Mouse (Mus musculus): ENCODE data around the gene Mafg. TPM values are rescaled to one million over a fixed set of nuclear protein-coding genes. Genes with fewer than 3 reads are reported as not detected.
"Not testable (repeated sequence)": the region's sequence is repeated elsewhere in the genome, so short reads cannot be mapped to it uniquely, and the experiment has no call there.

The Mafg gene
- 19.5 and 22.1 TPM in 2 replicates for polyA plus RNA-seq (2015; fragmentation: Nextera tagmentation; extraction: Ambion mirVana)

- 10% methylated on average over 58 of the region's 58 CpGs for WGBS
- peak within 1 kb of the TSS; percentile 99 for H3K9ac ChIP-seq (ENCODE audit: low read length)
- peak within 1 kb of the TSS; percentile 96 for H3K27ac ChIP-seq (ENCODE audit: low read length)
- H3K9me3 ChIP-seq (replicated peaks; ENCODE audit: control insufficient read depth, low read length), result no peaks in the 10 kb centered on the region
- peaks cover 5% of the 10 kb centered on the region; the same call in 1 of the 2 replicates for H3K36me3 ChIP-seq (ENCODE audit: control insufficient read depth, insufficient read depth, low read length)
- no peaks in the 10 kb centered on the region for H3K27me3 ChIP-seq (ENCODE audit: control insufficient read depth, insufficient read depth, low read length)
- peak within 1 kb of the TSS; percentile 91 for H3K4me3 ChIP-seq (replicated peaks; ENCODE audit: low read length)
- peak; percentile 90 for ATAC-seq (ENCODE audit: insufficient read depth, low FRiP score)
- H3K4me1 ChIP-seq (ENCODE audit: control insufficient read depth, insufficient read depth, low read length), result peaks cover 39% of the 10 kb centered on the region
- peak within 1 kb of the TSS; percentile 82 for H3K4me2 ChIP-seq (ENCODE audit: low read depth, low read length)
These were observed at the start of gene Mafg for GRCm38 (mm10) chr11:120633520-120634343. Mafg (minus strand) TSS chr11:120633600.

- Histone ChIP-seq H3K4me2 (ENCODE audit: low read depth, low read length) (no peak overlapping the region), H3K9ac (ENCODE audit: low read length) (no peak overlapping the region), H3K27me3 (ENCODE audit: control insufficient read depth, insufficient read depth, low read length) (no peaks in the 10 kb centered on the region), H3K4me1 (ENCODE audit: control insufficient read depth, insufficient read depth, low read length) (peaks cover 14% of the 10 kb centered on the region), H3K27ac (ENCODE audit: low read length) (no peak overlapping the region), H3K36me3 (ENCODE audit: control insufficient read depth, insufficient read depth, low read length) (no peaks in the 10 kb centered on the region; the same call in 1 of the 2 replicates), H3K4me3 (replicated peaks; ENCODE audit: low read length) (no peak overlapping the region), H3K9me3 (replicated peaks; ENCODE audit: control insufficient read depth, low read length) (no peaks in the 10 kb centered on the region)
- WGBS, result 93% methylated on average over 5 of the region's 5 CpGs
- no peak for ATAC-seq (ENCODE audit: insufficient read depth, low FRiP score)
These were observed 49.3 kb upstream of the Mafg start for GRCm38 (mm10) chr11:120682683-120683082.

GRCm38 (mm10) chr11:120679909-120680308, 46.5 kb upstream of the Mafg start:
- Histone ChIP-seq H3K27me3 (ENCODE audit: control insufficient read depth, insufficient read depth, low read length) (no peaks in the 10 kb centered on the region), H3K36me3 (ENCODE audit: control insufficient read depth, insufficient read depth, low read length) (no peaks in the 10 kb centered on the region; the same call in 1 of the 2 replicates), H3K9ac (ENCODE audit: low read length) (no peak overlapping the region), H3K4me1 (ENCODE audit: control insufficient read depth, insufficient read depth, low read length) (no peaks in the 10 kb centered on the region), H3K4me3 (replicated peaks; ENCODE audit: low read length) (no peak overlapping the region), H3K27ac (ENCODE audit: low read length) (no peak overlapping the region), H3K9me3 (replicated peaks; ENCODE audit: control insufficient read depth, low read length) (no peaks in the 10 kb centered on the region), H3K4me2 (ENCODE audit: low read depth, low read length) (no peak overlapping the region)
- 75% methylated on average over 3 of the region's 3 CpGs for WGBS
- 0 out of 2 replicates have a peak, but pooled peaks have one; percentile 31 for ATAC-seq (ENCODE audit: insufficient read depth, low FRiP score)

GRCm38 (mm10) chr11:120676951-120677350, 43.6 kb upstream of the Mafg start:
- no peak overlapping the region for H3K4me2 ChIP-seq (ENCODE audit: low read depth, low read length)
- peaks cover 7% of the 10 kb centered on the region for H3K4me1 ChIP-seq (ENCODE audit: control insufficient read depth, insufficient read depth, low read length)
- H3K9ac ChIP-seq (ENCODE audit: low read length), result no peak overlapping the region
- no peaks in the 10 kb centered on the region; the same call in 1 of the 2 replicates for H3K36me3 ChIP-seq (ENCODE audit: control insufficient read depth, insufficient read depth, low read length)
- H3K27me3 ChIP-seq (ENCODE audit: control insufficient read depth, insufficient read depth, low read length), result no peaks in the 10 kb centered on the region
- no peak for ATAC-seq (ENCODE audit: insufficient read depth, low FRiP score)
- H3K9me3 ChIP-seq (replicated peaks; ENCODE audit: control insufficient read depth, low read length), result no peaks in the 10 kb centered on the region
- H3K4me3 ChIP-seq (replicated peaks; ENCODE audit: low read length), result no peak overlapping the region
- H3K27ac ChIP-seq (ENCODE audit: low read length), result no peak overlapping the region
- WGBS, result 81% methylated on average over 4 of the region's 4 CpGs

GRCm38 (mm10) chr11:120675875-120676274, 42.5 kb upstream of the Mafg start:
- not testable (repeated sequence) for H3K4me3 ChIP-seq (replicated peaks; ENCODE audit: low read length); H3K4me1 ChIP-seq (ENCODE audit: control insufficient read depth, insufficient read depth, low read length); H3K27me3 ChIP-seq (ENCODE audit: control insufficient read depth, insufficient read depth, low read length); H3K4me2 ChIP-seq (ENCODE audit: low read depth, low read length); H3K27ac ChIP-seq (ENCODE audit: low read length); H3K36me3 ChIP-seq (ENCODE audit: control insufficient read depth, insufficient read depth, low read length); ATAC-seq (ENCODE audit: insufficient read depth, low FRiP score); H3K9ac ChIP-seq (ENCODE audit: low read length); H3K9me3 ChIP-seq (replicated peaks; ENCODE audit: control insufficient read depth, low read length)
- WGBS, result 87% methylated on average over 3 of the region's 5 CpGs

- H3K36me3 ChIP-seq (ENCODE audit: control insufficient read depth, insufficient read depth, low read length), result no peaks in the 10 kb centered on the region
- no peaks in the 10 kb centered on the region for H3K9me3 ChIP-seq (replicated peaks; ENCODE audit: control insufficient read depth, low read length)
- H3K4me2 ChIP-seq (ENCODE audit: low read depth, low read length), result peak overlapping the region; percentile 99
- peak overlapping the region; percentile 91 for H3K27ac ChIP-seq (ENCODE audit: low read length)
- H3K4me3 ChIP-seq (replicated peaks; ENCODE audit: low read length), result peak overlapping the region; percentile 77
- no peaks in the 10 kb centered on the region for H3K27me3 ChIP-seq (ENCODE audit: control insufficient read depth, insufficient read depth, low read length)
- ATAC-seq (ENCODE audit: insufficient read depth, low FRiP score), result 0 out of 2 replicates have a peak, but pooled peaks have one; percentile 1
- H3K4me1 ChIP-seq (ENCODE audit: control insufficient read depth, insufficient read depth, low read length), result peaks cover 7% of the 10 kb centered on the region
- H3K9ac ChIP-seq (ENCODE audit: low read length), result peak overlapping the region; percentile 87
- WGBS, result 34% methylated on average over 12 of the region's 12 CpGs
These were observed 40.3 kb upstream of the Mafg start for GRCm38 (mm10) chr11:120673594-120674122.

- WGBS, result under 1% methylated on average over 80 of the region's 83 CpGs
- peak; percentile 97 for ATAC-seq (ENCODE audit: insufficient read depth, low FRiP score)
- no peaks in the 10 kb centered on the region for H3K36me3 ChIP-seq (ENCODE audit: control insufficient read depth, insufficient read depth, low read length)
- peaks cover 7% of the 10 kb centered on the region for H3K4me1 ChIP-seq (ENCODE audit: control insufficient read depth, insufficient read depth, low read length)
- peak within 1 kb of the TSS; percentile 91 for H3K27ac ChIP-seq (ENCODE audit: low read length)
- no peaks in the 10 kb centered on the region for H3K9me3 ChIP-seq (replicated peaks; ENCODE audit: control insufficient read depth, low read length)
- H3K9ac ChIP-seq (ENCODE audit: low read length), result peak within 1 kb of the TSS; percentile 87
- peak within 1 kb of the TSS; percentile 77 for H3K4me3 ChIP-seq (replicated peaks; ENCODE audit: low read length)
- no peaks in the 10 kb centered on the region for H3K27me3 ChIP-seq (ENCODE audit: control insufficient read depth, insufficient read depth, low read length)
- peak within 1 kb of the TSS; percentile 99 for H3K4me2 ChIP-seq (ENCODE audit: low read depth, low read length)
These were observed 39.5 kb upstream of the Mafg start, which contains the start of gene Aspscr1 for GRCm38 (mm10) chr11:120672687-120673593. Aspscr1 (plus strand) TSS chr11:120672973.

GRCm38 (mm10) chr11:120666617-120667016, 33.2 kb upstream of the Mafg start:
- peaks cover 13% of the 10 kb centered on the region for H3K27me3 ChIP-seq (ENCODE audit: control insufficient read depth, insufficient read depth, low read length)
- H3K36me3 ChIP-seq (ENCODE audit: control insufficient read depth, insufficient read depth, low read length), result no peaks in the 10 kb centered on the region
- 12% methylated on average over 3 of the region's 3 CpGs for WGBS
- no peaks in the 10 kb centered on the region; the same call in 1 of the 2 replicates for H3K4me1 ChIP-seq (ENCODE audit: control insufficient read depth, insufficient read depth, low read length)
- no peak overlapping the region for H3K4me2 ChIP-seq (ENCODE audit: low read depth, low read length)
- no peak overlapping the region for H3K4me3 ChIP-seq (replicated peaks; ENCODE audit: low read length)
- H3K9me3 ChIP-seq (replicated peaks; ENCODE audit: control insufficient read depth, low read length), result no peaks in the 10 kb centered on the region
- no peak for ATAC-seq (ENCODE audit: insufficient read depth, low FRiP score)
- H3K9ac ChIP-seq (ENCODE audit: low read length), result no peak overlapping the region
- H3K27ac ChIP-seq (ENCODE audit: low read length), result no peak overlapping the region
